Mouse (Mus musculus) testis, adult 2 months (tissue): ENCODE measurements around the gene Gm21885.

ENCODE experiments used
- CTCF ChIP-seq: fragments of 200-500 bp; IDR thresholded peaks from 2 replicates; pipeline ENCODE4 v1.5.1; 2012; ENCODE audit warnings: low read depth, mild to moderate bottlenecking, inconsistent platforms, low read length, moderate library complexity; ENCODE audit not compliant: control insufficient read depth, insufficient read depth, insufficient replicate concordance
- POLR2A ChIP-seq: fragments of 200-500 bp; IDR thresholded peaks from 2 replicates; pipeline ENCODE4 v1.6.1; 2012; ENCODE audit warnings: low read depth, mild to moderate bottlenecking, inconsistent platforms, low read length, moderate library complexity; ENCODE audit not compliant: control insufficient read depth

DNA sequence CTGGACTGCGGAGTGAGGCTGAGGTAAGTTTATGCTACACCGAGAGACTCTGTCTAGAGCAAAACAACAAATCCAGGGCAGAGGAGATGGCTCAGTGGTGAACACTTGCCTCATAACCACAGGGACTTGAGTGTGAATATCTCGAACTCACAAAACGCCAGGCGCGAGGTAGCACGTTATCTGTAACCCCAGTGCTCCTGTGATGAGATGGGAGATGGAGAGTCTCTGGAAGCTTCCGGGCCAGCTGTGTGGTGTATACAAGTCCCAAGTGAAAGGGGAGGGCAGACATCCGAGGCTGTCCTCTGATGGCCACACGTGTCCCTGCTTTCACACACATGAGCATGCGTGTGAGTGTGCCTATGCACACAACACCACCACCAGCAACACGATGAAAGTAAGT lies 47.3 kb upstream of the Gm21885 start:
- no peak for TF ChIP-seq CTCF
- TF ChIP-seq POLR2A: no peak
